Mouse (Mus musculus) embryo, embryonic 9.5 days (tissue): ENCODE measurements around the gene Map4k4.

Experiments
- DNase-seq: peaks from one replicate; pipeline ENCODE4 v3.0.0-alpha.2; 2017; ENCODE audit errors: extremely low spot score

Gene Map4k4

DNA sequence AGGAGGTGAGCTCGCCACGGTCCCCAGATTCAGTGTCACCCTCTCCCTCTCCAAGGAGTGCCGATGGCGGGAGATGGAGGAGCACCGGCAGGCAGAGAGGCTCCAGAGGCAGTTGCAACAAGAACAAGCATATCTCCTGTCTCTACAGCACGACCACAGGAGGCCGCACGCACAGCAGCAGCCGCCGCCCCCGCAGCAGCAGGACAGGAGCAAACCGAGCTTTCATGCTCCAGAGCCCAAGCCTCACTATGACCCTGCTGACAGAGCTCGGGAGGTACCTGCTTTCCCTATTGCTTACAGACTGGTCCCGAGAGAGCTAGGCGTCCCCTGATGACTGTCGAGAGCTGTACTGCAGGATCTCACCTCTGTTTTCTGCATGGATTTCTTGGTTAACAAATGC is 99.8 kb downstream of the Map4k4 start:
- no peak for DNase-seq

DNA sequence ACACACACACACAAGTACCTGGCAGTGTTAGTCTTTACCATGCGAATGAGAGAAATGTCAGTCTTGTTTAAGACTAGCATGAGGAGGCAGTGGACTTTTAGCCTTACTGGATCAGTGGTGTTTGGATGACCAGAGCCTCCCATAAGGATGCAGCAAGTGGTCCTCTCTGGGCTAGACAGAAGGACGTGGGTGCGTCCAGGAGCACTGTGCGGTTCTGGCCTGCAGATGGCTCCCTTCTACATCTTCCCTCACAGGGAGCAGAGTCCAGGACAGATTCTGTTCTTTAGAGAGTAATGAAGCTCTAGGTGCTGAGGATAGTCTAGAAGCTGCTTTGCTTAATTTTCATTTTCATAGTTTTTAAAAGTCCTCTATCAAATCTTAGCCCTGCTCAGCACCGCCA is 100.2 kb downstream of the Map4k4 start:
- no peak for DNase-seq

DNA sequence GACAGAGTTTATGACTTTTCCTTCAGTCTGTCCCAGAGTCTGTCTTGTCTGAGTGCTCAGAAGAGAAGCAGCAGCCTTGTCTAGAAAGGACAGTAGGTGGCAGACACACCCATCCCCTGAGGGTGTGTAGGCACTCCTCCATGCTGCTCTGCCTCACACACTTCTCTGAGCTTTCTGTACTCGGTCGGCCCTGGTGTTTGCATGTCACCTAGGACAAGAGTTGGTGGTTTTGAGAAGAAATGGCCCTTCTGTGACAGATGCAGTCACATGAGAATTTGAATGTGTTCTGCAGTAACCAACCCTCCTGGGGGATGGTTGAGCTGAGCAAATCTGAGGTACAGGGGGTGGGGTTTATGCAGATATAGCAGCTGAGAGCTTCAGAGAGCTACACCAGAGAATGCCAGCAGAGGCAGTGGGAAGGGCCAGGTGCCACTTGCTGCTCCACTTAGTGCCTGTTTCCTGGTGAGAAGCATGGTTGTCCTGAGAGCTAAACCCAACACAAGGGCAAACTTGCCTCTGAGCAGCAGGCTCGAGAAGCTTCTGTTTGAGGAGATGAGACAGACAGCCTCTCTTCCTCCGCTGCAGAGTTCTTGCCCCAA is 101.5 kb downstream of the Map4k4 start:
- DNase-seq, result no peak

DNA sequence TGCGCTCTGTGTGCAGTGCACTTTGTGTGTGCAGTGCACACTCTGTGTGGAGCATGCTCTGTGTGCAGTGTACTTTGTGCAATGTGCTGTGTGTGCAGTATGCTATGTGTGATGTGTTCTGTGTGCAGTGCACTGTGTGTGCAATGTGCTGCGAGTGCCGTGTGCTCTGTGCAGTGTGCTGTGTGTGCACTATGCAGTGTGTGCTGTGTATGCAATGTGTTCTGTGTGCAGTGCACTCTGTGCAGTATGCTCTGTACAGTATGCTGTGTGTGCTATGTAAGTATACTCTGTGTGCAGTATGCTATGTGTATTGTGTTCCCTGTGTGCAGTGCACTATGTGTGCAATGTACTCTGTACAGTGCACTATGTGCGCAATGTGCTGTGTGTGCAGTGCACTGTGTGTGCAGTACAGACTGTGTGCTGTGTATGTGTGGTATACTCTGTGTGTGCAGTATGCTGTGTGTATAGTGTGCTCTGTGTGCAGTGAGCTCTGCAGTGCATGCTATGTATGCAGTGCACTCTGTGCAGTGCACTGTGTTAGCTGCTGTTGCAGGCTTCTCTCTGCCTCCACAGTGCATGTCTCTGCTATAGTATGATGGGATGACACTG is 105.4 kb downstream of the Map4k4 start:
- no peak for DNase-seq

DNA sequence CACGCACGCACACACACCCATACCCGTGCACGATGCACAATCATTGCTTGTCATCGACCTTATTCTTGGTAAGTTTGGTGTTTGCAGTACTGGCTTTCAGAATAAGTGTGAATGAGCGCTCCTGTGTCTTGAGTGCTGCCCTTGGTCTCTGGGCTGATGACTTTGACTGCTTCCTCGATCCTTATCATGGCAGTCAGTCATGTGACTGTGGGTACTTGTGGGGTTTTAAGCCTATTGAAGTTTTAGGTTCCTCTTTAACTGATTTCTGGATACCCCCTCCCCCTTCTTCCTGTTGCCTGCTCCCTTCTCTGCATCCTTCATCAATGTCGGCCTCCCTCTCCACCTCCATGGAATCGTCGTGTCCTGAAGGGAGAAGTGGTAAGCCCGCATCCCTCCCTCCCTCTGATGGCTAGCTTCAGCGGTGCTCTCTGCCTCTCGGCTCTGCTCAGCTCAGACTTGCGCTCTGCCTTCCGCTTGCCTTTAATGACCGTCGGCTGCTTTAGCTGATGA is 107.3 kb downstream of the Map4k4 start:
- DNase-seq, result no peak

DNA sequence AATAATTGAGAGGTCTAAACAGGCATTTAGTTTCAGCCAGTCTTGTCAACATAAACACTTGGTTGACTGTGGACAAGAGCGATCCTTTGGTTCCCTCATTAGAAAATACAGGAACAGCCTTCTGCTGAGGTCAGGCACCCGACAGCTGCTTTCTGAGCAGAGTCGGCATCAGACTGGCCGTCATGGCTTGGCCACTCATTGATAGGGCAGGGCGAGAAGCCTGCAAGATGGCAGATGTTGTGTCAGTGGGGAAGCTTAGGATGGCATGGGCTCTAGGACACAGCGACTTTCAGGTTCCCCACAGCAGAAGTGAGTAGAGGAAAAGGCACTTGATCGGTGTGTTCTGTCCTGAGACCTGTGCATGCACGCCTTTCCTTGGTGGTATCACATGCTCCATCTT is 112.0 kb downstream of the Map4k4 start:
- no peak for DNase-seq

DNA sequence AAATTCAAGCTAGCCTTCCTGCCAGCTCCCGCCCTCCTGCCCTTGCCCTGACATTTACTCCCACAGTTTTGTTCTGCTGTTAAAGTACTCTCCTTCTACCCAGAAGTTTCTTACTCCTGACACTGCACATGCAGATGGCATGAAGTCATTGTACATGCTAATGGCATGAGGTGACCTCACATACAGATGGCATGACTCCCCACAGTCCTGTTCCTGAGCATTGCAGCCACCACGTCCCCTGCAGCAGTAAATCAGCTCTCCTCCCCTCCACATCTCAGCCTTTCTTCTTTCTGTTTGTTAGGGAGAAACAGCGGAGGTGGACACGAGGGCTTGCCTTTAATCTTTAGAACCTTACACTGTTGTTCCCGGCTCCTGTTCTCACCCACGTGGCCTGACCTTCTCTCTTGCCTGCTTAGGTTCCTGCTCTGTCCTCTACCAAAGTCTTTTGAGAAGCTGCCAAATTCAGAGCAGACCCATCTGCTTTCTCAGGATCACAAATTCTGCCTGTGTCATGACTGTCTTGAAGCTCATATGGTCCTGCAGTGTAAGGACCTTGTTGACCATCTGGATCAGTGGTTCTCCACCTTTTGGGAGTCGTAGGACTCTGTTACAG is 114.5 kb downstream of the Map4k4 start:
- no peak for DNase-seq

DNA sequence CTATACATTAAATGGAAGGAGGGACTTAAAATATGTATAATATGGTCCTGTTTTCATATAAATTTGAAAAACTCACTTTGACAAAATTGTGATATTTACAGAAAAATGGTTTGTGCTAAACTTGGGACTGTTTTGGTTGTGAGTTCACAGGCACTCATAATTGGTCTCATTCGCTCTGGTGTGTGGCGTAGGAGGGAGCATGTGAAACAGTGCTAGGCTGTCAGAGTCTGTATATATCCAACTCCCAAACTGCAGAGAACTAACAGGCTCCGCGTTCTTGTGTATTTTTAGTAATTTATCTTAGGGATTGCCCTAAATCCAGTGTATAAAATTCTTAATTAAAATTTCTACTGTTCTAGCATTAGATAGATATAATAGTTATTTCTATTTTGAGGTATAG is 120.9 kb downstream of the Map4k4 start:
- DNase-seq, result no peak

DNA sequence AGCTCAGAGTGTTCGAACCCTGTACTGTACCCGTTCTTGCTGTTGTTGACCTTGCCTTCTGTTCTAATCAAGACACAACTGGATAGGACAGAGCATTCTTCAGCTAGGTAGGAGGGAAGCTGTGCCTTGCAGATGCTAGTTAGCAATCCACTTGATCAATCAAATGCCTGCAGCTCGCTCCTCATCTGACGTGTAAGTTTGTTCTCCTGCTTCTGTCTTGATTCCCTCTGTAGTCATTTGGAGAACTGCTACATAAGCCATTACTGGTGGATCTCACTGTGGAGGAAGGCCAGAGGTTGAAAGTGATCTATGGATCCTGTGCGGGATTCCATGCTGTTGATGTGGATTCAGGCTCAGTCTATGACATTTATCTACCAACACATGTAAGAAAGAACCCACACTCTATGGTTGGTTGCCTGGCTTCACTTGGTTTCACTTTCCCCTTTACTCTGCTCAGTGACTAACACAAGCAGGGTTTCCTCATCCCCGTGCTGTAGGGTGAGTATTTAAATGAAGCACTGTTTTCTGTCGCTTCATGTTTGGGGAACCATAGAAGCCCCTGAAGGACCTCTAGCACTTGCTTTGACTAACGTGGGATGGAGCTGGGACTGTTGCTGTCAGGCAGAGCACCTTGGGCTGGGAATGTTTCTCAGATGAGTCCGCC is 121.9 kb downstream of the Map4k4 start:
- no peak for DNase-seq

DNA sequence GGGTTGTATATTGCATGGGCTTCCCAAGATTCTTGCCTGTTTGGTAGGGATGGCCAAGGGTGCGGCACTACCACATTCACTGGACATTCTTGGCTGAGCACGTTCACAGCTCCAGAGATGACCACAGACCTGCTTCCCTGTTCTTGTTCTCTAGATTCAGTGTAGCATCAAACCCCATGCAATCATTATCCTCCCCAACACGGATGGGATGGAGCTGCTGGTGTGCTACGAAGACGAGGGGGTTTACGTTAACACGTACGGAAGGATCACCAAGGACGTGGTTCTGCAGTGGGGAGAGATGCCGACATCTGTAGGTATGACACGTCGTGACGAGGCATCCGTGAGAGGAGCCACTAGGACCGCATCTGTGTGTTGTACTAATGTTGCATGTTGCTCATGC is 122.5 kb downstream of the Map4k4 start:
- DNase-seq, result no peak

DNA sequence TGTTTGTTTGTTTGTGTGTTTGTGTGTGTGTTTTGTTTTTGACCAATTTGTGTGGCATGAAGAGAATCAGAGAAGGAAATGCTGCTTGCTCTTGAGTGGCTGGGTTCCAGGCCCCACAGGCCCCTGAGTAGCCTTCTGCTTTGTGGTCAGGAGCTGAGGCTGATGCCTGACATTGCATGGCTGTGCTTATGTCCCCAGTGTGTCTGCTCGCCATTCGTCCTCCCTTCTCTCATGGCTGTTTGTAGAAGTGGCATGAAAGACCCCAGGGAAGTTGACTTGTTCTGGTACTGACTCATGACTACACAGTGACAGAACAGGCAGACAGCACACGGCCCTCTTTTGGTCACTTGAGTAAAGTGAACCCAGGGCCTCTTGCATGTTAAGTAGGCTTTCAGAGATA is 123.0 kb downstream of the Map4k4 start:
- no peak for DNase-seq

DNA sequence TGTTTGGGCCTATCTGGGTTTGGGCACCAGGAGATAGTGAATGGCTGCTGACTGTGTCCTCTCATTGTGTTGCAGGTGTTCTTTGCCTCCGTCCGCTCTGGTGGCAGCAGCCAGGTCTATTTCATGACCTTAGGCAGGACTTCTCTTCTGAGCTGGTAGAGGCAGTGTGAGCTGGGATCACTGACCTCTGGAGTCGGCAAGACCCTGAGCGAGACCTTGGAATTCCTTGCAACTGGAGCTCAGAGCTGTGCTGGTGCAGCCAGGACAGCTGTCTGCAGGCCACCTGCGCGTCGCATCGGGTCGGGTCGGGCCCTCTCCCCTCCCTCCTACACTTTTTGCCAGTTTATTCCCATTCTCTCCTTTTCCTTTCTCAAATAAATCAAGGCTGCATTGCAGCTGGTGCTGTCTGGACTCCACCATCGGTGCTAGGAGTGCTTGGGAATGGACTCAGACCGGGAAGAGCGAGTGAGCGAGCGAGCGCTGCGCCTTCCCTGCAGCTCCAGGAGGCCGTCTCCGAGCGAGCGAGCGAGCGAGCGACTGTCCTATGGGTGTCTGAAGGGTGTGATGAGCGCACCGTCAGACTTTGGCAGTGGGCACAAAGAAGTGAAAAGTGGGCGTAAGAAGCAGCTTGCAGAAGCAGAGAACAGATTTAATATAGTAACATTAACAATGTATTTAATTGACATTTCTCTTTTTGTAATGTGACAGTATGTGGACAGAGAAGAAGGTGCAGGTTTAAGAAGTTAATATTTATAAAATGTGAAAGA is 124.0 kb downstream of the Map4k4 start:
- no peak for DNase-seq

DNA sequence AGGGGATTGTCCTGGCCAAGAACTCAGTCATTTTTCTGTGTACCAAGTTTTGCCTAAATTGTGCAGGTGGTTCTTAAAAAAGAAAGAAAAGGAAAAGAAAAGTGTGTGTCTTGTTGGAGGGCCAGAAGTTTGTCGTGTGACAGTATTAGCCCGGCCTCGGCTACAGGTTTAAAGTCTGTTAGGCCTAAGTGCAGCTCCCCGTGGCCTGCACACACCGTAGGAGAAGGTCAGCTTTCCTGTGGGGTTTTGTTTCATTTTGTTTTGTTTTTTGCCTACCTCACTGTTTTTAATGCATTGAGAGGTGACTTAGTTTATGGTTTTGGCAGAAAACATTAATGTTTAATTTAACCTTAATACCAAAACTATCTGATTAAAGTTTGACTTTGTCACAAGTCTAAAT is 124.7 kb downstream of the Map4k4 start:
- DNase-seq, result no peak

DNA sequence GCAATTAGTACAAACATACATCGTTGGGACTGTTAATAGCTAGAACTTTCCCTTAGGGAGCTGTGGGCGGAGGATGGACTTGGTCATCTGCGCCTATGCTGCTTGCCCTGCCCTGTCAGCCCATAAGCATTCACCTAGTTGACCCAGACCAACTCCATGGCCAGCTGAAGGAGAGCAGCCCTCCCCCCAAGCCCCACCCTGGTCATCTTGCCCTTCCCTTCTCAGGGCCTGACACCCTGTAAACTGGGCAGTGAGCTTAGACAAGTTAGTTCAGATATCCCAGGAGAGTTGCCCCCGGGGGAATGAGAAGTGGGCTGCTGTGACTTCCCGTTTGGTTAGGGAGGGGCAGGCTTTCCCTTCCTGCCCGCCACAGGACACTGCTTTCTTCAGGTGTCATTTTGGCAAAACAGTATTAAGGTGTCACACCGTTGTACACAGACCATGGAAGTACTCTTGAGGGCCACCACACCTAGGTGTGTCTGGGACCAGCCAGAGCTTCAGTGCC is 126.5 kb downstream of the Map4k4 start:
- no peak for DNase-seq

DNA sequence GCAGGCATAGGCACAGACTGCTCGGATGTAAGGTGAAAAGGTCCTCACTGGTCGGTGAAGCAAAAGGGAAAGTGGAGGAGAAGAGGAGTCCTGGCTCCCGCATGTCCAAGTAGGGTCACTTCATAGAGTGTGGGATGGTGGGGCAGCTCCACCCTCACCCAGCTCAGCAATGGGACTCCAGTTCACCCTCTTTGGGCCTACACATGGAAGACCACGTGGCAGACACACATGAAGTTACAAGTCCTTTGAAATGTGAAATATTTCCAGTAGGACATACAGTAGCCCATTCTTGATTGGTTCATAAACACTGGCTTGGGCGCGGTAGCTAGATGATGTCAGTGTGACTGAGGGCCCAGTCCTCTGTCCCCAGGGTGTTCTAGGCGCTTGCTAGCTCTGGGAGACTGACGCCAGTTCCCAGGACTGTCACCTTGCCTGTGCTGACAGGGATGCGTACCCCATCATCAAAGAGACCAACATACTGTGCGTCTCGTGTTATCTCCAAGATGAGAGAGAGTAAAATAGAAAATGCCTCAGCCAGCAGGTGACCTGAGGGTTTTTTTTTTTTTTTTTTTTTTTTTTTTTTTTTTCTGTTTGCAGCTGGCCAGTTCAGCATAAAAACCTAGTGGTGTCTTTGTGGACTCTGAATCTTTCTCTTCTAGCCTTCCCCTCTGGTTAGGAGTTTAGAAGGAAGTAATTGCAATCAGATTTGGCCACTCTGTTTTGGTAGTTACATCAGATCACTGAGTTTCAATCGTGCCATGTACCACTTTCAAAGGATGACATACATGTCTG is 127.7 kb downstream of the Map4k4 start:
- DNase-seq, result no peak

DNA sequence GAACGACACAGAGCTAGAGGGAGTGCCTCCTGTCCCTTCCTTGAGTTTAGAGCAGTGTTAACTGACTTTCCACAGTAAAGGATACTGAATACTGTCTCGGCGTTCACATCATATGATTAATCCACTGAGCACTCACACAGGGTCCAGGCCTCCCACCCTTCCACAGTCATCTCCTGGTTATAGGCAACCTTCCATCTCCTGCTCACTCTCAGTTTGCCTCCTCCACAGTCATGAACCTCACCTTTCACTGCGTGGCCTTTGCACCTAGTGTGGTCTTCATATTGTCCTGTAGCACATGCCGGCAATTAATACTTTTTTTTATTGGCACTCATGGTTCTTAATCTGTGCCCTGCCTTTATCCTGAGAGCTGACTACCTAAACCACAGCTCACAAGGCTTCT is 128.9 kb downstream of the Map4k4 start:
- DNase-seq, result no peak

DNA sequence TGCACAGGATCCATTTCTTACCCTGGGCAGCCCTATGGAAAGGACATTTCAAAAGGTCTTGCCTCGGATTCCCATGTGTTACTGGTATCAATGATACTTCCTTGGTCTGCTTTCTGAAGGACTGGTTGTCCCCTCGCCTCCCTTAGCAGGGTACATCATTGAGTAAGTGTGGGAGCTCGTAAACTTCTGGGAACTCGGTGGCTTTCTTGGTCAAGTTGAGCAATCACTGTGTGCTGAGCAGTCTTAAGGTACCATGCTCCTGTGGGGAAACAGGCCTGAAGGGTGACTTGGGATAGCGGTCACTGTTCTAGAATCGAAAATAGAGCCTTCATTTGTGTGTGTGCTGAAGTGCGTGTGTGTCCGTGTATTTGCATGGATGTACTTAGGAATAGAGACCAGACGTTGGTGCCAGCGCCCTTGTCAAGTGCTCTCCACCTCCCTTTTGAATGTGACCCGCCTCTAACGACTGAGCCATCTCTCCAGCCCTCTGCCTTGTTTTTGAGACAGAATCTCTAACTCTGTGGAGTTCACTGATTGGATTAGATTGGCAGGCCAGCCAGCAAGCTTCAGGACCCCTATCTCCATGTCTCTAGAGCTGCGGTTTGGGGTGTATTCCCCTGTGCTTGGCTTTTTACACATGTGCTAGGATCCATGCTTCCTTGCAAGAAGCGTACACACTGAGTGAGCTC is 129.7 kb downstream of the Map4k4 start:
- no peak for DNase-seq

DNA sequence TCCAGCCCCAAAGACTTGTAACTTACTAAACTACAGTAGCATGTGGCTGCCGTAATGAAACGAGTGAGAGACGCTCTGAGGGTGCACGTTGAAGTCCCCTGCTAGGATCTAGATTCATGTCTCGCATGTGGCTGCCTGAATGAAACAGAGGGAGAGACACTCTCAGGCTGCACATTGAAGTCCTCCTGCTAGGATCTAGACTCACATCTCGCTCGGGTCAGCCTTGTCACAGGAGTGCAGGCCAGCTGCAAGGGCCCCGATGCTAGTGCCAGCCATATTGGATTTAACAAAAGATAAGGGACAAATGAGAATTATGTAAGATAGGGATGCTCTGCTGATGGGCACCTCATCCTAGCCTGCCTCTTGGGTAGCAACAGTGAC is 130.3 kb downstream of the Map4k4 start:
- DNase-seq, result no peak

DNA sequence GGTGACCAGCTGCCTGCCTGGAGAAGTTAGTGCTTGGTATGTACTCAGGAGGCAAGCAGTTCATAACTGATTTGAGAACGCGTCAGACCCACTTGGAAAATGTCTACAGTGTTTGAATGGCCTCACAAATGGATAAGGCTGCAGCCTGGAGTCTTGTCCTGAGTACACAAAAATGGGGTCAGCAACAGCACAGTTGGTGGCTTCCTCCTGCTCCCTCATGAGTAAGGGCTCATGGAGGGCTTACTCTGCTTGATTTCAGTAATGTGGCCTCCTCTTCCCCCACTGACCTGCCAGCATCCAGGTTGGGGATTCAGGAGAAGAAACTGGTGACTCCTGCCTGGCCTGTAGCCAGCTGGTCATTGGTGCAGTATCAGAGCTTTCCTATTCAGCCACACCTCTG is 130.9 kb downstream of the Map4k4 start:
- DNase-seq, result no peak

DNA sequence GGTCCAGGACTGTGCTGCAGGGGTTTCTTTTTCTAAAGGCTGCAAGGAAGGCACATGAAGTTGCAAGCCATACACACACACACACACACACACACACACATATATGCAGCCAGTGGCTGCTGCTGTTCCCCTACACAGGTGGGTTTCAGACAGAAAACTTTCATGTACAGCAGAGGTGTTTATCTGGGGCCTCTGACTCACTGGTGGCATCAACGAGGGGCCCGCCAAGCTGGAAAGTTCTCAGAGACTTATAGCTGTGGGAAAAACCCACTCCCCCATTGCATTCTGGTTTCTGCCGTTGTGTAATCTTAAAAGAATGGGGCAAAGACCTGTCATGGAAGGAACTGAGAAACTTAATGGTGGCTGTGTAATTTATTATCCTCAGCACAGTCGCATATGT is 132.6 kb downstream of the Map4k4 start:
- DNase-seq, result no peak
